Mouse (Mus musculus): ENCODE measurements around the gene Nr1d1. TPM values are rescaled to one million over a fixed set of nuclear protein-coding genes. Genes with fewer than 3 reads are reported as not detected.
A peak's percentile ranks its signal among the peaks of the same experiment; 100 is the strongest.

Nr1d1 gene
- total RNA-seq, 2 experiments from 2014 or later = 116 to 171 TPM

DNA sequence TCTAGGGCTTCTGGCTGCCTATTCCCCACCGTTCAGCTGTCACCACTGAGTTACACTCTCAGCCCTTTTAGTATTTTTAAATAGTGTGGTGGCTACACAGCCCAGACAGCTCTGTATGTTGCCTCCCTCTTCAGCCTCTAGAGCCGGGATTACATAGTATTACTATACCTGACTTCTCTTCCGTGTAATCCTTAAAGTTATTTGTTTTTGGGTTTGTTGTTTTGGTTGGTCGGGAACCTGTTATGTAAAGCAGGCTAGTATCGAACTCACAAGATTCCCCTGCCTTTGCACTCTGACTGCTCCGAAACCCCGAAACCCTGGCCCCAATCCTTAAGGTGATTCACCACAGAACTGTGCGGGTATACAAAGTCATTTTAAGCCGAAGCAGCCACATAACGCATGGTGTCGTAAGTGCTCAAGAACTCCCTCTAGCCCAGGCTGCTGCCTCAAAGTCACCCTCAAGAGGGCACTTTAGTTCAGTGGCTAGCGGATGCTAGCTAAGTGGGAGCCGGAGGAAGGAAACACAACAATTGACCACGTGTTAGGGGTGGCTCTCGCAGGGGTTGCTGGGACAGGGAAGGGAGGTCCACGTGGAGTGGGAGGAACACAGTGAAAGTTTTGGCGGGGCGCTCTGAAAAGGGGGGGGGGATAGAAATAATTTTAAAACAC lies 13.6 kb upstream of the Nr1d1 start:
- peak; percentile 92 to 93 for DNase-seq

DNA sequence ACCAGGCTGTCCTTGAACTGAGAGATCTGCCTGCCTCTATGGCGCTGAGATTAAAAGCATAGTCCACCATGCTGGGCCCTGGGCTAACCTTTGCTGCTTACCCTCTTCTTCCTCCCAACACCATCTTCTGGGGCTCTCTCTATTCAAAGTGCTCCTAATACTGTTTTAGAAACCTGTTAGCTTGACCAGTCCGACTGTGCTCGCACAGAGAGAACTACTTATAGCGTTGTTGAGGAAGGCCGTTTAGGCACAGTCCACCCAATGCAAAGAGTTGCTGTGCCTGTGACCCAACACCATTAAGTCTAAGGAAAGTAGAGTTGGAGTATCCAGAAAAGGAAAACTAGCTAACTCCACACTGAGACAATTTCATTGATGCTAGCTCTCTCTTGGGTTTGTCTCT lies 13.0 kb upstream of the Nr1d1 start:
- DNase-seq = no peak

DNA sequence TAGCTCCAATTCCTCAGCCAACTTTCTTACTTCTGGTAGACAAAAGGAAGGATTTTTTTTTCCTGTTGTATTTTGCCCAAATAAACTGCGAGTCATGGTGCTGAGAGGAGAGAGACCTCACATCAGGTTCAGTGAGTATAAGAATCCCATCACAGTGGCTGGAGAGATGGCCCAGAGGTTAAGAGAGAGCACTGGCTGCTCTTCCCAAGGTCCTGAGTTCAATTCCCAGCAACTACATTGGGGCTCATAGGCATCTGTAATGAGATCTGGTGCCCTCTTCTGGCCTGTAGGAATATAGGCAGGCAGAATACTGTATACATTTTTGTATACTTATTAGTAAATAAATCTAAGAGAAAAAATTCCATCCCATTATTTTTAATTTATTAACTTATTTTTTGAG lies 12.6 kb upstream of the Nr1d1 start:
- no peak for DNase-seq

DNA sequence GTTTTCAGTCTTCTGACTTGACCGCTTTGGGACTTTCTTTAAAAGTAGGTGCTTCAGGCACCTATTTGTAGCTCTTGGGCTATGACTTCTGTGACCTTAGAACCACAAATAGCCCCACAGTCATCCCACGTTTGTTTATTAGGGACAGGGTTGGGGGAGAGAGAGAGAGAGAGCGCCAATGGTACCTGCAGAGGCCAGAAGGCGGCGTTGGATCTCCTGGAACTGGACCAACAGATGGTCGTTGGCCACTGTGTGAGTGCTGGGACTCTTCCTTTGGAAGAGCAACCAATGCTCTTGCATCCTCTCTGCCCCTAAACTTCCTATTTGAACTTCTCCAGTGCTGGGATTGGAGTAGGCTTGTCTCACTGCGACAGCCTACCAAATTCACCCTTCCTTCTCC lies 12.1 kb upstream of the Nr1d1 start:
- peak in 1 of 2 experiments; percentile 14 for DNase-seq

DNA sequence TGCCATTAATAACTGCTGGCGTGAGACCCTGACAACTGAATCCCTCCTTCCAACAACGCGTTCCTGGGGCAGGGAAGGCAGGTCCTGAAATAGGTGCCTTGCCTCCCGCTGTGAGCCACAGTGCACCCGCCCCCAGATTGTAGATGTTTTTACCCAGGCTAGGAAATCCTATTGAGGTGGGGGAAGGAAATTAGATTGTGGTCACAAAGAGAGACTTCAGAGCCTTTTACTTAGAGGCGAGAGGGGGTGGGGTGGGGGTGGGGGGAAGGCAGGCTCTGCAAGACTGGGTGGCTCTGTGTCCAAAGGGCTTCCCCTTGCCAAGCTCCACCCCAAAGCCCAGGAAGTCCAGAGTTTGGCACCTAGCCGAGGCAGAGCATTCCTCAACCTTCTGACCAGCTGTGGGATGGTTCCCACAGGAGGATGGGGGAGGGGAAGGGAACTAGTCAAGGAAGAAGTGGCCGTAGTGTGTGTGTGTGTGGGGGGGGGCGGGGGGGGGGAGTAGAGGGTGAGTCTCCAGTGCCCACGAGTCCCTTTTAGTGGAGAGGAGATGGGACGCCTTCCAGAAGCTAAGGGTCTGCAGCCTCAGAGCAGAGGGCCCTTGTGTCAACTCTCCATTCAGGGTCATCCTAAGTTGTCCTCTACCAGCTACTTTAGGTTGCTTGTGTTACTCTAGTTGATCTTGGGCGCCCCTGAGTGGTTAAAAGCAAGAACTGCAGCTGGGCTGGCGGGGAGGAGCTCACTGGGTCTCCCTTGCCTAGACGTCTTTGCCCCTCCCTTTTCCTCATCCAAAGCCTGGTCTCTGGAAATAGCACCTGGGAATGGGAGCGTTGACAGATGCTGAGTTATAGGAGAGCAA lies 11.5 kb upstream of the Nr1d1 start:
- peak; percentile 95 for DNase-seq

DNA sequence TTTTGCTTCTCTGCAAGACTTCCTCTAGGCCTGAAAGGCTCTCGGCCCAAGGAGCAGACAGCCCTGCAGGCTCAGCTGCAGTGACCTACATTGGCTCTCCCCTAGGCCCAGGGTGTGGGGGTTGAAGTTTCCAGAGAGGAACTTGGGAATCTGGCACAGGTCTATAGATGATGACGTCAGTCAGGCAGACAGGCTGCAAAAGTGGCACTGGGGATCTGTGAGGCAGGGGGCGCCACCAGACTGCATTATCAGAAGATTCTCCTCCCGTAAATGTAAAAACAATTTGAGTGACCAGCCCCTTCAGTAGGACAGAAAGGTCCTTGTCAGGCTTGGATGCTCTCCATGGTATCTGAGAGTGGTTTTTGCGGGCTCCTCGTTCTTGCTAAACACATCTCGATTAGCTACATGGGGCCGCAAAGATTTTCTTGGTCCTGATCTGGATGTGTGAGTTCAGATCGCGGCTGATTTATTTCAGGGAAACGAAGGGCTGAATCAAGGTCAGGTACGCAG lies 10.7 kb upstream of the Nr1d1 start:
- peak; percentile 76 to 84 for DNase-seq

DNA sequence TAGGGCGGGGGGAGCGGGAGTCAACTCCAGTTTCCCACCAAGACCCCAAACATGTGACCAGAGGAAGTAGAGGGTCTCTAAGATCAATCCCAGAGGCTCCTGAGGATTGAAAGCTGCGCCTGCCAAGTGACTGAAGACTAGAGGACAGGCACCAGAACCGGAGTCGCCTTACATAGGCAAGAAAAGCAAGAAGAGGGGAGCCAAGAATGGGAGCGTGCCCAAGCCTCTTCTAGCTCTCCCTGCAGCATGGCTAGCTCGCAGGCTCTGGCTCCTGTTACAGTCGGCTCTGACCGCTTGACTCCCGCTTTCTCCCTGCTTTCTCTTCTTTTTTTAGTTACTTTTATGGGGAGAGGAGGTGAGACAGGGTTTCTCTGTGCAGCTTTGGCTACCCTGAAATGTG lies 10.1 kb upstream of the Nr1d1 start:
- peak; percentile 23 to 35 for DNase-seq

DNA sequence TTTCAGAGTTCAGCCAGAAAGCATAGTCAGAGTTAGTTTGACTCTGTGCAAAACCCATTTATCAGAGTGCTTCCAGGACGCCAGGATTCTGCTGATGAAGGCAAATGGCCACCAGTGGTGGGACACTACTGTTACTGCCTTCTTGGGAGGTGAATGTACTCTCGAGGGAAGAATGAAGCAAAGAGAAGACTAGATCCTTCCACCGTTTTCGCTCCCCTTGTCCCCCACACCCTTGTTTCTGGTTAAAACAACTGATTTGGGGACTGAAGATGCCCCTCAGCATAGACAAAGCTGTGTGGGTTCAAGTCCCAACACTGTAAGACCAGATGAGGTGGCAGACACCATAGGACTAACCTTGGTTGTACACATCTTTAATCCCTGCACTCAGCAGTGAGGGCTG lies 9.0 kb upstream of the Nr1d1 start:
- DNase-seq = no peak

DNA sequence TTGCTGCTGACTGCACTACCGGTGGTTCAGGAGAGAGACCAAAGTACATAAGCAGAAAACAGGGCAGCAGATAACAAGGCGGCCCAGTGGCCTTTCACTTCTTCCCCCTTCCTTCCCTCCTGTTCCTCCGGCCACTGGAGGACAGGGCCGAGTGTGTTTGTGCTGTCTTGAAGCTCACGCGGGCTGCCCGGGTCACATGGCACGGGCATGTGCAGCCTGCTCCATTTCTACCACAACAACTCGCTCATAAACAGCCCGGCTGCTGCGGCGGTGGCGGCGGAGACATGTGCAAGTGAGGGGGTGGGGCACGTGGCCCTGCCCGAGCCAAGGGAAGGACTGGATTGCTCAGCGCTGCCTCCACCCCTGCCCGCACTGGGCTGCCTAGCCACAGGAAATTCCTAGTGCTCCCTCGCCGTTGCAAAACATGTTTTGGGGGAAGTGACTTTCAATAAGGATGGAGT lies 8.1 kb upstream of the Nr1d1 start:
- DNase-seq = peak; percentile 99

DNA sequence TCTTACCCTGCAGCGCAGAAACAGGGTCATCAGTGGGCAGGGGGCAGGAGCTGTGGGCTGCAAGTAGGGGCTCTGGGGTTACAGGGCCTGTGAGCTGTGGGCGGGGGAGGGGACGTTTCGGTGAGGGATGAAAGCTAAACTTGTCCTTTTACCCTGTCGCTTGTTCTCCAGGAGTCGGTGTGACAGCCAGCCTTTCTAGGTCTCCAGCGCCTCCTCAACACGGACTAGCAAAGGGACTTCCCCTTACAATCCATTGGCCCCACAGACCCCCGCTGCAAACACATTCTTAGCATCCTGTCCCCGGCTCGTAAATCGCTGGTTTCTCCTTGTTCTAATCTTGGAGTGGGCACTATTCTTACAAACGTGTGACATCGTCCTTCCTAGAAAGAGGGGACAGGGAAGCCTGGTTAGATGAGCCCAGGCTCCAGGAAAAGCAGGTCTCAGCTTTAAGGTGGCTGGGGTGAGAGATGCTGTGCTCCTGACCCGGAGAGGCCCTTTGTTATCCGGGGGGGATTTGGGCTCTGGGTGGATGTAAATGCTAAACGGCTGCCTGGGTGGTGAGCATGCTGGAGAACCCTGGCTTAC lies 7.6 kb upstream of the Nr1d1 start:
- DNase-seq = peak; percentile 25 to 55

DNA sequence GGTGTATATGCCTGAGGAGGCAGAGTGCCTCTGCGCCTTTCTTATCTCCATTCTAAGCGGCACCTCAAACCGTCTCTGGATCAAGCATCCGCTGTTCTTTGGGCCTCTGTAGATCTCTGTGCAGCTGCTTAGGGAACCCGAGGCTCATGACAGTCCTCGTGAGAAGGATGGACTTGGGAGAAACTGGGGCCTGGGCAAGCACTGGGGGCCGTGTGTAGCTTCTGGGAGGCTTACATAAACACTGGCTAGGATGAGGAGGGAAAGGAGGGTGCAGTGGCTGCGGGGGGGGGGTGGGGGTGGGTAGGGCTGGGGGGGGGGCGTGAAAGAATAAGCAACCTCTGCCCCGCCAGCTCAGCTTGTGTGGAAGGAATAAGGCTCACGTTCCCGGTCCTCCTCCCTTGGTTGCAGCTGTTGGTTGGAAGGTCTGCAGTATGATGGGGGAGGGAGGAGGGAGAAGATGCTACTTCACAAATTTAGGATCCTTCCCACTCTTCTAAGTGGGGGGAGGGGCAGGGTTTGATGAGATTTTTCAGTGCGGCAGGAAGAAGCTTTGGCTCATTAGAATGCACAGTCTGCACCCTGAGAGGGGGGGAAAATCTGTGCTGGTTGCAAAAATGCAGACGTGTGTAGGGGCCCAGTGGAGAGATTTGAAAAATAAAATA lies 6.8 kb upstream of the Nr1d1 start:
- peak in 1 of 2 experiments; percentile 41 for DNase-seq

DNA sequence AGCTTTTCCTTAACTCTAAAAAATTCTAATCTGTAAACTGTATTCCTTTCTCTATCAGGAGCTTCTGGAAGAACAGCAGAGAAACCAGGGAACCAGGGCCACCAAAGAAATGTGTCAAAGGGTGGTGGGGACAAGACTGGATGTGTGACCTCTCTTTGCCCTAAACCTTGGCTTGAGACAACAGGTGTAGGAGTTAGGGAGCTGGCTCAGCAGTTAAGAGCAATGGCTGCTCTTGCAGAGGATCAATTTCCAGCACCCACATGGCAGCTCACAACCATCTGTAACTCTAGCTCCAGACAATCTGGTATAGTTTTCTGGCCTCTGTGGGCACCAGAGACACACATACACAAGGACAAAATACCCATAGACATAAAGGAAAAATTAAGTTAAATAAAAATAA lies 2.8 kb upstream of the Nr1d1 start:
- DNase-seq = no peak

DNA sequence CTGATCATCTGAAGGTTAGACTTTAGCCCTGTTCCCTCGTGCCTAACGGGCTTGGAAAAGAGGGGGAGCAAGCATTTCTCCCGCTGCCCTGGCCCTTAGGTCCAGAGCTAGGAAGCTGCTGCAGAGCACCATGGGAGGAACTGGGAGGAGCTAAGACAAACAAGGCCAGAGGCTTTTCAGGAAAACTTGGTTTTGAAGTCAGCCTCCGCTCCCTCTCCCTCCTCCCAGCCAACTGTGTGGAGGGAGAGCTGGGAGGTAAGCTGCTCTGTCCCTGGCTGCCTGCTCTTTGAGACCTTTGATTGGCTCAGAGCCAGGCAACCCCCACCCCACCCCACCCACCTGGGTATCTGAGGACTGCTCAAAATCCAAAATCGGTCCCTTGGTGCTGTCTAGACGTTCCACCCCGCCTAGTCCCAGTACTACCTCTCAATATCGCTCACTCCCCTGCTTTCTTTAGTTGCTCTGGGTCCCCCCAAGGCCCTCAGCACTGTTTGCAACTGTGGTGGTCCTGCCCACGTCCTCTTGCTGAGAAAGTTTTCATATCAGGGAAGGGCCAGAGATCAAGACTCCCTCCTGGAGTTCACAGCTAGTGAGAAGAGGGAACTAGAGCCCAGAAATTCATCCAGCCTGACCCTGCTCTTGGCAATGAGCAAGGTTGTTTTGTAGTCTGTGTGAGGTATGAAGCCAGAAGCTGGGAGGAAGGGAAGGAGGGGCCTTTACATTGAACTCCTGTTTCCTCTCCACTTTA lies 1.9 kb upstream of the Nr1d1 start:
- DNase-seq = peak; percentile 79 to 80

DNA sequence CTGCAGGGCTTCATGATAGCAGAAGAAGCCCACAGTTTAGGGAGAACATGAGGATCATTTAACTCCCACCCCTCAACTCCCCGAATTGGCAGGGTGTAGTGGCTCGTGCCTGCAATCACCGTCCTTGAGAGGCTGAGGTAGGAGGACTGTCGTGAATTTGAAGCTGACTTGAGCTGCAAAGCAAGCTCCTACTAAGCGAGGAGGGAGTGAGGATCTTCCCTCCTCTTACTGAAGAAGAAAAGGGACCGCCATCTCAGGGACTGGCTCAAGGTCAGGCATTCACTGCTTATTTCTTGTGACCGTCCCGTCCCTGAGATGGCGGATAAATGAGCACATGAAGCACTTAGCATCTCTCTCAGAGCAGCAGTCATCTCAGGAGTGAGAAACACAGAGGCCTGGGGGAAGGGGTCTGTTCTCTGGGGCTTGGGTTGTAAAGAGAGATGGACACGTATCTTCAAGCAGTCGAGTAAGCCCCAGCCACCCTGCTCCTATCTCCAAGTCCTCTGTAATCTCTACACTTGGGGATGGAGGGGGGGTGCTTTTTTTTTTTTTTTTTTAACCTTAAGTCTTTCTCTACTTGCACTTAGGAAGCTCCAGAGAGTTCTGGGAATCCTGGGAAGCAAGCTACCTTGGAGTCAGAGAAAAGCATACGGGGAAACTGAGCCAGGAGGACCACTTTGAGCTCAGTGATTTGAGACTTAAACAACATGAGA lies 1.1 kb upstream of the Nr1d1 start:
- peak in 1 of 2 experiments; percentile 48 for DNase-seq

DNA sequence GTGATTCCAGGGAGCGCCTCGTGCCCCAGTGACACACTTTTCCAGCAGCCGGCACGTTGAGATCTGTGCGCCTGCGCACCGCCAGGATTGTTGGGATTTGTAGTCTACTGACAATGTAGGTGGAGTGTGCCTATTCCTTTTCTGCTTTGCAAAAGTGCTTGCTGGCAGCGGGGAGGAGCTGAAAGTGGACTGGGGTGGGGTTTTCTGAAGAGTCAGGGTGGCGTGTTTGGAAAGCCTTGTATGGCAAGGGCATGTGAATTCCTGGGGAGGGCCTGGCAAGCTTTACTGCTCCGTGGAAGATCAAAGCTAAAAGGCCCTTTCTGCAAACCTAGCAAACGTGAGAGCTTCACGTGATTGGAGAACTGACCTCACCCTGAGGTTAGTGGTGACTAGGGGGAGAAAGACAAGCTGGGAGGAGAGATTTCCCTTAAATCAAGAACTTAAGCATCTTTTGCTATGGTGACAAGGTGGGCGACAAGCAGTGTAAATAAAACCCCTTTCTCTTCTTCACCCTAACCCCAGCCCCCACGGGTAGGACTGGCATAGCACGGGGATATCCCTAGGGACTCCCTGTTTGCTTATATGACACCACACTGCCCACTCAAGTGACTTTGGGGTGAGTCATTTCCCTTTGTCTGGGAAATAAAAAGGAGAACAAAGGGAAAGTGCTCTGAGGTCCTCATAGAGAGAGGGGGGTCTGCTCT lies 367 bp upstream of the Nr1d1 start:
- peak; percentile 99 to 100 for DNase-seq

DNA sequence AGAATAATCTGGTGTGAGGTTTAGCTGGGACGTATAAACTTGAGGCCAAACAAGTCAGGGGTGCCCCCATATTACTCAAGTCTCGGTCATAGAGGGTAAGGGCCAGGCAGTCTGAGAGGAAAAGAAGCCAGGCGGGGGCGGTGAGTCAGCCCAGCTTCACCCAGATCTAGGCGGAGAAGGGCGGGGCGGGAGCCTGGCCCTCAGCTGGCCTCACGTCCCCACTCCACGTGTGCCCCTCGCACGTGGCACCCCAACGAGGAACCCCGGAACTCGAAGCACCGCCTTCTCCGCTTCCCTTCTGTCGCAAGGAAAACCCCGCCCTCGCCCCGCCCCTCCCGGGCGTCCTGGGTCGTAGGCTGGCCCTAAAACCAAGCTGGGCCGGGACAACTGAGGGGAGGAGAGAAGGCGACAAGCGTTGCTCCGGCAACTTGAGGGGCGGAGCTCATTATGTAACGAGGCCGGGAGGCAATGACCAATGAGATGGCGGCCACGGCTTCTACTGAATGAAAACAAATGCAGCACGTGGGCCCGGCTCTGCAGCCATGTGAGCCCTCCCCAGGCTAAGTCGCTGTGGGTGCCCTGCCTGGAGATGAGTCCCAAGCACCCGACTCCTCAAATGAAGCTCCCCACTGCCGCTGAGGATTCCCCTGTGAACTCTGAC lies 1.4 kb downstream of the Nr1d1 start:
- DNase-seq = peak; percentile 100

DNA sequence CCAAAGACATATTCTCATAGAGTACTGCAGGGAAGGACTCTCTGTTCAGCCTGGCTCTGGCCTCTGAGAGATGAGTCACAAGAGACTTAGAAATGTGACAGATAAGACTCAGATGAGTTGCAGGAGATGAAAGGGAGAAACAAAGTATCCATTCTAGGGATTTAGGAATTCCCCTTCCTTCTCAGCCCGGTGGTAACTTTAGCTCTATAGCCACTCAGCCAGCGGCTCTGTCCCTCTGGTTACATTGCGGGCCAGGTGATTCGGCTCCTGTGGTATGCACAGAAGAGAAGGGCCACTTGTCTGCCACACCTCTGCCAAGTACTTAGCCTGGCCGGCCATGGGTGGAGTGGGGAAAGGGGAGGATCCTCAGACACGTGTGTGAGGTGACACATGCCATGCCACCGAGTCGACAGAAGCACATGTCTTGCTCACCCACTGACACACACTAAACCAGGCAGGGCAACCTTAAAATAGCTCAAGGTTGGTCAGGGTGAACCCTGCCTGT lies 2.4 kb downstream of the Nr1d1 start:
- DNase-seq = peak; percentile 84 to 88

DNA sequence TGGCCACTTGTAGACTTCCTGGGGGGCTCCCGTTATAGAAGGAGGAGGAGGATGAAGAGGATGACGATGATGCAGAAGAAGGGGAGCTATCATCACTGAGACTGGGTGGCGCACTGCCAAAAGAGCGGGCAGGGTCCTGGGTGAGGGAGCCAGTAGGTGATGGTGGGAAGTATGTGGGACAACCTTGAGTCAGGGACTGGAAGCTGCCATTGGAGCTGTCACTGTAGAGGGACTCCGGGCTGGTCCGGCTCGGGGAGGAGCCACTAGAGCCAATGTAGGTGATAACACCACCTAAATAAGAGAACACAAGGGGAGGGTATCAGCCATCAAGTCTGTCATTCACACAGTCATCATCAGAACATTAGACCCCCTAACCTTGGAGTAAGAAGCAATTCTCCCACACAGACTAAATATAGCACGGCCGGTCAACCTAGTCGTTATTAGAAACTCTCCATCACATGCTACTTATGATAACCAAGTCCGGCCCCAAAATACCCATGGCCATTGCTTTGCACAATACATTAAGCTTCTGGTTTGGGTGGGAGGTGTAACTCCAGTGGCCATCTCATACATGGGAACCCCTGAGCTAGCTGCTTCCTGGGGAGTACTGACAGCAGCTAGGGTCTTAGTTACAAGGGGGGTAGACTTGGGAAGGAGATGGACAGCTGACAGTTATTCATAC lies 3.1 kb downstream of the Nr1d1 start:
- peak in 1 of 2 experiments; percentile 49 for DNase-seq

DNA sequence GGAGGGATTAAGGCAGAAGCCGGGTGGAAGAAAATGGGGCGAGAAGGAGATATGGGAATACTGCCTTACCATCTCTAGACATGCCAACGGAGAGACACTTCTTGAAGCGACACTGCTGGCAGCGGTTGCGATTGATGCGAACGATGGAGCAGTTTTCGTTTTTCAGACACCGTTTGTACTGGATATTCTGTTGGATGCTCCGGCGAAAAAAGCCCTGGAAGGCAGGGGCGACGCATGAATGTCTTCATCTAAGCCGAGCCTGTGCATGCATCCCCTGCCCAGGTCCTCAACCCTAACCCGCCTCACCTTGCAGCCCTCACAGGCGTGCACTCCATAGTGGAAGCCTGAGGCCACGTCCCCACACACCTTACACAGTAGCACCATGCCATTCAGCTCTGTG lies 4.0 kb downstream of the Nr1d1 start:
- no peak for DNase-seq

All from adrenal gland, postnatal 36 days (tissue).